Mouse (Mus musculus): Measurements from ENCODE around the gene Otud5.

- TF ChIP-seq CTCF (IDR thresholded peaks at IDR 0.05; ENCODE audit: borderline replicate concordance, insufficient read depth, low read length) (no peak), POLR2A (IDR thresholded peaks at IDR 0.05; ENCODE audit: low read depth, low read length) (no peak)
Measured at GRCm38 (mm10) chrX:7867141-7867540, 26.0 kb downstream of the Otud5 start.
